Mouse (Mus musculus): ENCODE results near the gene Dytn. TPM values are rescaled to one million over a fixed set of nuclear protein-coding genes. Genes with fewer than 3 reads are reported as not detected.

Gene Dytn
- total and polyA plus RNA-seq, 3 experiments: not detected

Other genes with a start within 250 kb of the Dytn start
- gene Adam23, start 241.0 kb downstream of the Dytn start, total RNA-seq (2012; rRNA removed): 0.04 TPM in 1 of 2 replicates, not detected in the other
- not detected in 2 replicates for gene Adam23, start 241.0 kb downstream of the Dytn start, total RNA-seq (2014; rRNA removed)
- not detected in 2 replicates for gene Adam23, start 241.0 kb downstream of the Dytn start, polyA plus RNA-seq (2012; ENCODE audit: insufficient read length, low read depth)
- not detected in 2 replicates for gene Gm39653, start 71.0 kb downstream of the Dytn start, total RNA-seq (2012; rRNA removed)
- not detected in 2 replicates for gene Gm39653, start 71.0 kb downstream of the Dytn start, total RNA-seq (2014; rRNA removed)
- gene Gm39653, start 71.0 kb downstream of the Dytn start, polyA plus RNA-seq (2012; ENCODE audit: insufficient read length, low read depth): not detected in 2 replicates
- 0.13 TPM in 1 of 2 replicates, not detected in the other for gene Mdh1b, start 43.4 kb upstream of the Dytn start, total RNA-seq (2012; rRNA removed)
- 0.35 and 0.46 TPM in 2 replicates for gene Mdh1b, start 43.4 kb upstream of the Dytn start, total RNA-seq (2014; rRNA removed)
- 0.19 and 0.49 TPM in 2 replicates for gene Mdh1b, start 43.4 kb upstream of the Dytn start, polyA plus RNA-seq (2012; ENCODE audit: insufficient read length, low read depth)
- 54.9 and 67.9 TPM in 2 replicates for gene Fastkd2, start 43.7 kb upstream of the Dytn start, total RNA-seq (2012; rRNA removed)
- 88.3 and 94.5 TPM in 2 replicates for gene Fastkd2, start 43.7 kb upstream of the Dytn start, total RNA-seq (2014; rRNA removed)
- gene Fastkd2, start 43.7 kb upstream of the Dytn start, polyA plus RNA-seq (2012; ENCODE audit: insufficient read length, low read depth): 56.8 and 63.0 TPM in 2 replicates
- gene 4933402D24Rik, start 82.3 kb upstream of the Dytn start, total RNA-seq (2012; rRNA removed): not detected in 2 replicates
- gene 4933402D24Rik, start 82.3 kb upstream of the Dytn start, total RNA-seq (2014; rRNA removed): not detected in 2 replicates
- 0.18 TPM in 1 of 2 replicates, not detected in the other for gene 4933402D24Rik, start 82.3 kb upstream of the Dytn start, polyA plus RNA-seq (2012; ENCODE audit: insufficient read length, low read depth)

Data from CH12.LX (cell line).